Mouse (Mus musculus) ES-Bruce4 (cell line): ENCODE results near the gene Cd40.

Experiments
- EP300 ChIP-seq: IDR thresholded peaks from 2 replicates; pipeline ENCODE4 v1.6.1; 2011; ENCODE audit warnings: low read depth, low read length; ENCODE audit not compliant: insufficient read depth
- POLR2A ChIP-seq: IDR thresholded peaks from one replicate; pipeline ENCODE4 v1.8.1; 2011; ENCODE audit warnings: low read length; ENCODE audit not compliant: insufficient read depth

DNA sequence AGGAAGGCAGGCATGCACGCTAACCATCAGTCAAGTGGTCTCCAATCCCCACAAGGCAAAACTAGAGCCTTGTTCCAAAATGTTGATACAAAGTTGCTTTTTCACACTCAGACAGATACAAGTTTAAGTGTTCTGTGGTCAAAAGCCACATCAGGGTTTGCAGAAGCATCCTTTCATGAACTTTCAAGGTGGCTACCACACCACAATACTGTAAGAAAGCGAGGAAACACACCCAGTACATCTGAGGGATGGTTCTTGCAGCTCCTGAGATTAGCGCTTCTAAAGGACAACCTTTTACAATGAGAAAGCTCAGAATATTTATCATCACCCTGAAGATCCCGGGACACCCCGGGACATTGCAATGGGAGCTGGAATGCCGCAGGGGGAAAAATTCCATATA lies 22.1 kb upstream of the Cd40 start:
- TF ChIP-seq POLR2A (no peak), EP300 (no peak)
